Mouse (Mus musculus) thymus, adult 2 months (tissue): ENCODE data around the gene Haus8.

Experiments
- CTCF ChIP-seq: fragments of 200-500 bp; IDR thresholded peaks from 2 replicates; pipeline ENCODE4 v1.5.1; 2012; ENCODE audit warnings: mild to moderate bottlenecking, control low read depth, low read length, moderate library complexity, borderline replicate concordance; ENCODE audit not compliant: control insufficient read depth, poor library complexity, insufficient read depth; ENCODE audit errors: extremely low read depth
- POLR2A ChIP-seq: fragments of 200-500 bp; IDR thresholded peaks from 2 replicates; pipeline ENCODE4 v1.6.1; 2012; ENCODE audit warnings: mild to moderate bottlenecking, low read length, control low read depth, moderate library complexity; ENCODE audit not compliant: control insufficient read depth, poor library complexity, insufficient read depth; ENCODE audit errors: extremely low read depth

GRCm38 (mm10) chr8:71297439-71297838 lies 24.7 kb upstream of the Haus8 start:
- no peak for TF ChIP-seq CTCF
- no peak for TF ChIP-seq POLR2A
